In the genomic region with DNA sequence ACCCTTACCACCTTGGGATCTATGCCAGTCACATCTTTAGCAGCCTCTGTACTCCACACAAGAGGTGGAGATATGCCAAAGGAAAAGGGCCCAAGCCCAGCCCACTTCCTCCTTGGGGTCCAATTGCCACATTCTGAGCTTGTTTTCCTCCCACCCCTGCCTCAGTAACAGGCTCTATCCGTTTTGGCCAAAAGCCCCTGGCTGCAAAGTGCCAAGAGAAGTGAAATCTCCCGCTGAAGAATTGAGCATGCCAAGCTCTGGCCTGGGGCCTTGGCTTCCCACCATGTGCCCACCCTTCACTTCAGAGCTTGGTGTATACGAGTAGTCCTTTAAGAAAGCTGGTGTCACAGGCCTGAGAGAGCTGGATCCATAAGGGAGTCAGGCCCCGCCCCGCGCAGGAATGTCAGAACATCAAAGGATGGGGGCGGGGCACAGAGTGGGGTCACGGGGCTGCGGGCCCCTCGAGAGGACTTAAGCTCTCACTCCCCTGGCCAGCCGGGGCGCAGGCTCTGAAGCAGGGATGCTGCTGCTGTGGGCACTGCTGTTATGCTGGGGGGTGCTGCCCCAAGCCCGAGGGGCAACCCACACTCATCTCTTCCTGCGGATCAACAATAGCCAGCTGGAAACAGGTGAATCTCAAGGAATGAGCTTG, we compare ENCODE assay signal across 9 mouse cellular contexts. TPM values are rescaled to one million over a fixed set of nuclear protein-coding genes. Genes with fewer than 3 reads are reported as not detected.
DNase-seq lines count a peak whose midpoint lies in the region; ATAC-seq lines count a peak whose summit lies in the region.
"Had no signal": no experiment of that assay in that cellular context is flagged by ENCODE, and none has a peak within 500 bp of the region (broad histone marks: within the 10 kb centered on the region; RNA-seq: fewer than 3 reads in every experiment).

TSS of gene Bpifb5 (plus strand) at position 478 of the 652 bp plus-strand sequence.

- ATAC-seq in granulocyte monocyte progenitor cell, adult 5-6 weeks (replicated peaks; ENCODE audit: poor library complexity, severe bottlenecking) = peak; percentile 68
- peak; percentile 77 for ATAC-seq in megakaryocyte progenitor cell, adult 5-6 weeks (replicated peaks; ENCODE audit: poor library complexity)

- DNase-seq in right cerebral cortex, postnatal 4 days = peak; percentile 45
- DNase-seq in right cerebral cortex, adult 18-20 months = no peak
- peak; percentile 67 for DNase-seq in kidney, postnatal 10 days
- no peak for DNase-seq in urinary bladder, adult 18-20 months (ENCODE audit: low spot score in 2 of 2)
- DNase-seq in left cerebral cortex, adult 8-10 months (ENCODE audit: low spot score in 2 of 2) = no peak
- no peak for DNase-seq in layer of hippocampus, postnatal 25 days (ENCODE audit: extremely low spot score in 1 of 2, low spot score in 1 of 2)

RNA-seq across cellular contexts. Expression of gene Bpifb5, which starts in this region (rescaled TPM):
- total RNA-seq in granulocyte monocyte progenitor cell, adult 5-6 weeks (2014; fragmentation: Nextera tagmentation) = not detected in 2 replicates
- 2.0 TPM in 1 of 2 replicates, not detected in the other for total RNA-seq in granulocyte monocyte progenitor cell, adult 5-6 weeks (2017)
- not detected in 2 replicates for total RNA-seq in megakaryocyte progenitor cell, adult 5-6 weeks (2015)
- 0.42 TPM in 1 of 2 replicates, not detected in the other for total RNA-seq in megakaryocyte progenitor cell, adult 5-6 weeks (2017)
- not detected for total RNA-seq in left cerebral cortex, adult 8-10 months (2022)
- total RNA-seq in layer of hippocampus, postnatal 25 days (2021) = not detected
- total RNA-seq: liver, adult 2 months had no signal

Comparison
In these comparisons a context has a peak if more than half of its experiments do, and no peak if none do; other contexts are left out.
1. DNase-seq: peak in right cerebral cortex, postnatal 4 days (single experiment) and kidney, postnatal 10 days (single experiment); none in right cerebral cortex, adult 18-20 months (single experiment), urinary bladder, adult 18-20 months (0 of 2), left cerebral cortex, adult 8-10 months (0 of 2) and layer of hippocampus, postnatal 25 days (0 of 2).
2. Peak in ATAC-seq in megakaryocyte progenitor cell, adult 5-6 weeks; RNA of the gene not detected or under 1 TPM.